Mouse (Mus musculus) cerebellum, adult 2 months (tissue): Measurements from ENCODE around the gene Pbx1. TPM values are rescaled to one million over a fixed set of nuclear protein-coding genes. Genes with fewer than 3 reads are reported as not detected.

Experiments used
- DNase-seq, 2 experiments: peaks; one replicate each; pipeline ENCODE4 v3.0.0; 2021
- H3K27ac ChIP-seq: fragments of 200-500 bp; 2 replicates; pipeline ENCODE4 v1.5.1; 2012; ENCODE audit warnings: low read length, control low read depth, inconsistent platforms; ENCODE audit not compliant: insufficient read depth
- H3K27me3 ChIP-seq: fragments of 200-500 bp; 2 replicates; pipeline ENCODE4 v1.6.1; 2012; ENCODE audit warnings: inconsistent platforms, mild to moderate bottlenecking, low read length, moderate library complexity; ENCODE audit not compliant: control insufficient read depth, insufficient read depth
- H3K4me1 ChIP-seq: fragments of 200-500 bp; 2 replicates; pipeline ENCODE4 v1.6.1; 2011; ENCODE audit warnings: low read length; ENCODE audit not compliant: control insufficient read depth, insufficient read depth
- H3K4me3 ChIP-seq: fragments of 200-500 bp; replicated peaks from 2 replicates; pipeline ENCODE3; 2011; ENCODE audit warnings: mild to moderate bottlenecking, low read depth, low read length, control low read depth; ENCODE audit not compliant: insufficient read depth
- CTCF ChIP-seq: fragments of 200-500 bp; IDR thresholded peaks from 2 replicates; pipeline ENCODE4 v1.5.1; 2011; ENCODE audit warnings: low read depth, mild to moderate bottlenecking, control low read depth, low read length, moderate library complexity, borderline replicate concordance; ENCODE audit not compliant: insufficient read depth
- POLR2A ChIP-seq: fragments of 200-500 bp; IDR thresholded peaks from 2 replicates; pipeline ENCODE4 v1.6.1; 2011; ENCODE audit warnings: low read length, control low read depth, borderline replicate concordance; ENCODE audit not compliant: insufficient read depth
- WGBS: fragments of 180-500 bp; shearing (Covaris S2); methylation state at CpG from one replicate; pipeline ENCODE4 v1.1.7; 2018; 5-methylcytosine and 5-hydroxymethylcytosine counted together
- polyA plus RNA-seq: library from polyadenylated mRNA; depleted of rRNA; stranded (reverse); fragments of >200 nt; gene quantifications from 2 replicates; pipeline ENCODE4 v1.2.3, GENCODE M21; 2012

The Pbx1 gene
- polyA plus RNA-seq, 1 experiment: 34.9 TPM

DNA sequence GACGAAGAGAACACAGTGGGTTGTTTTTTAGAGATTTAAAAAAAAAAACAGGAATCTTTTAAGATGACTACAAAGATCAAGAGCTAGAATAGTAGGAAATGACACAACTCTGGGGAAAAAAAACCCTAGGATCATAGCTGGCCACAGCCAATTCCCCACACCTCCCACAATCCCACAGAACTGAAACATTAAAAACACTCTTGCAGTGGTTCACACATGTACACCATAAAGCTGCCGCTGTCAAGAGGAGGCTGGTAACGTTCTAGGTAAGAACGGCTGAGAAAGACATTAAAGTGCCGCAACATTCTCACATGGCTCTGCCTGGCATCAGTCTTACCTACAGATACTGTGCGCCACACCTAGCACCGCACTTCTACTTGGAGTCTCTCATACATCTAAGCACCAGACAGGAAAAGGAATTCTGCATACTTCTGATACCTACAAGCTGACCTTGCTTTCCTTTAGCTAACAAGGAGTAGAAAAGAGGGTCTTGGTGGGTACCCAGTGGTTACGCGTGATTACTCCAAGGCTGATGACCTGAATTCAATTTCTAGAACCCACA, 176.6 kb downstream of the Pbx1 start:
- TF ChIP-seq POLR2A (no peak), CTCF (no peak)
- H3K4me3 ChIP-seq: no peak overlapping the region
- no peaks in the 10 kb centered on the region for H3K27me3 ChIP-seq
- H3K4me1 ChIP-seq: no peaks in the 10 kb centered on the region
- WGBS: 97% methylated on average over 9 of the region's 9 CpGs
- no peak for DNase-seq
- no peak overlapping the region for H3K27ac ChIP-seq

DNA sequence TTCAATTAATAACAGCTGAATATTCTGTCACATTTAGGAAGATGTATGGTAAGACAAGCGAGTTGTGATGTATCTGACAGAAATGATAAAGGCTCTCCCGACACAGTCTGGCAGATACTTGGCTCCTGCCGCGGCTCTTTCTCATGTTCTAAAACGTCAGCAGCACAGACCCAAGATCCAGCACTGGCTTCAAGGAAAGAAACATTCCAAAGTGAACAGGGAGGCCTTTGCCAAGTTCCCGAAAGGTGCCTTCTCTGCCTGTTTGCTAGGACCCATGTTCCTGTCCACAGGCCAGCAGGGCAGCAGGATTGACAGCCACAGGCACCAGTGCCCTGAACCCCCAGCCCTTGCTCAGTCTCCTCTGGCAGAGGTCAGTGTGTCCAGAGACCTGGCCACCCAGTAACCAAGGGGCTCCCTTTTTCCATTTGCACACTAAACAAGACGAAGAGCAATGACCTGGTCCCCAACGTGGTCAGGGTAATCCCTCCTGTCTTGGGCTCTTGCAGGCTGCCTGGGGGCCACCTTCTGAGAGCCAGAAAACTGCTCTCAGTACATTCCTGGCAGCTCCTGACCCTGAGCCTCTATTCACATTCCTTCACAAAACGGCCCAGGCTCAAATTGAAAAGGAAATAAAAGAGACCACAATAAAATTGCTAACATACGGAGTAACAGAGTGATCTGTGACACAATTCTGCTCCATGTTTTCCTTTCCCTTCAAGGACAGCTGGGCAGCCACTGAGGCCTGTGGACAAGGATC, 184.9 kb downstream of the Pbx1 start:
- DNase-seq: peak in 1 of 2 experiments; percentile 24
- peaks cover 14% of the 10 kb centered on the region for H3K4me1 ChIP-seq
- H3K27me3 ChIP-seq: no peaks in the 10 kb centered on the region
- no peak for TF ChIP-seq POLR2A
- no peak for TF ChIP-seq CTCF
- WGBS: 34% methylated on average over 10 of the region's 10 CpGs
- no peak overlapping the region for H3K27ac ChIP-seq
- H3K4me3 ChIP-seq: no peak overlapping the region

DNA sequence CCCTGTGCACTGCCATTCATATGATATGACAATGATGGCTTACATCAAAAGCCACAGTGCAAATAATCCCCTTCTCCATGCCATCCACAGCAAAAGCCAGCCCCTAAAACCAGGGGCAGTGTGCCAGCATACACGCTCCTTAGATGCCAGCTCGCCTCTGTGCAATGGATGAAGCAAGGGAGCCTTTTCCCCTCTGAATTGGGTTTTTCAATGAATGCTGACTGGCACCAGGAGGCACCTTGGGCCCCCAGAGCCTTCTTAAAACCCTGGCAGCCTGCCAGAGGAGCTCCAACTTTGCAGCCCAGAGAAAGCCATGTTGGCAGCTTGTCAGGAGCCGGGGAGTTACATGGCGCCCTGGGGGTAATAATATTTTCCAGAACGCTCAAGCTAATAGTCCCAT, 186.5 kb downstream of the Pbx1 start:
- Histone ChIP-seq H3K4me3 (no peak overlapping the region), H3K4me1 (peaks cover 14% of the 10 kb centered on the region), H3K27ac (no peak overlapping the region), H3K27me3 (no peaks in the 10 kb centered on the region)
- peak in 1 of 2 experiments; percentile 29 for DNase-seq
- WGBS: 69% methylated on average over 5 of the region's 5 CpGs
- TF ChIP-seq CTCF (no peak), POLR2A (no peak)

DNA sequence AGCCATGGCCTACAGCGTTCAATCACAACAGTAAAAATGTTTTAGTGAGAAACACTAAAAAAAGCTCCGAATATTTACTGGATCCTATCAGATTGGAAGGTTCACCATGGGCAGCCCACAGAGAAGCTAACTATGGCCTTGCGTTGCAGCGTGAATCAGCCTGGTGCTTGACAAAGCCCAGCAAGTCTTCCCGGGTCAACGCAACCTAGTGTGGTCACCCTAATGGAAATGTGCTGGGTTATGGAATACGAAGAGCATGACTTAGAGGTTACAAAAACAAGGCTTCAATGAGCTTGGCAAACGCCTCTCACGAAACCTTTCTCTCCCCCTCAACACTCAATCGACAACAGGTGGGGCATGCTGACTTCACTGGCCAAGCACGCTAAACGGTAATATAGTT, 188.3 kb downstream of the Pbx1 start:
- no peak for DNase-seq
- WGBS: 96% methylated on average over 12 of the region's 12 CpGs
- H3K4me3 ChIP-seq: no peak overlapping the region
- TF ChIP-seq POLR2A: no peak
- no peak for TF ChIP-seq CTCF
- no peaks in the 10 kb centered on the region for H3K27me3 ChIP-seq
- no peak overlapping the region for H3K27ac ChIP-seq
- H3K4me1 ChIP-seq: peaks cover 14% of the 10 kb centered on the region

DNA sequence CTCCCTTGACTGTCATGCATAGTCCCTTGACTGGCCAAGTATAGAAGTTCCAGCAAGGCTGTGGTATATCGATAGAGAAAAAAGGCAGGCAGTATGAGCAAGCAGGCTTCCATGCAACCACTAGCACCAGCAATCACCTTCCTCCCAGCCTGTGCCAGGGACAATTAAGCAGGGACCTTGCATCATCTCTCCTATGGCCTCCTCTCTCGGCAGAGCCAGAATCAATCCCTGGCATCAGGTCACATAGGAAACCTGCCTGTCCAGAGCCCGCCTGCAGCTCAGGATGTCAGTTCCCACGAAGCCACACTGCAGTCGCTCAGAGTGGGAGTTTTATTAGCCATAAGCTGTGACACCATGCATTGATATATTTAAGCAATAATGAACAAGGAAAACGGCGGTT, 189.0 kb downstream of the Pbx1 start:
- TF ChIP-seq CTCF: no peak
- no peak for TF ChIP-seq POLR2A
- WGBS: 46% methylated on average over 7 of the region's 7 CpGs
- Histone ChIP-seq H3K27ac (no peak overlapping the region), H3K4me3 (no peak overlapping the region), H3K27me3 (no peaks in the 10 kb centered on the region), H3K4me1 (peaks cover 14% of the 10 kb centered on the region)
- peak; percentile 31 to 57 for DNase-seq

DNA sequence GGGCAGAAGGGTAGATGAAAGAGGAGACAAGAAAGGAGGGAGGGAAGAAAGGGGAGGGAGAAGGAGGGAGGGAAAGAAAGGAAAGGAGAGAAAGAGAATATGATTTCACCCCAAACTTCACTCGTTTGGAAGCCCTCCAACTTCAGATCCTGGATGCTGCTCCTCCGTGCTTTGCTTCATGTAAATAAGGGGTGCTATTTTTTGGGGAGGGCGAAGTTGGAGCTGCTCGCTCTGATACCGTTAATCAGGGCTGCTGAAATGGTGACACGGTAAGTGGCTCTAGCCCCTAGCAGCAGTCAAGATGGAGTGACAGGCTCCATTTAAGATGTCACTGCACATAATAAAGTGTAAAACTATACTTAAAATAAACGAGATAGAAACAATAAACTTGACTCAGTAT, 190.8 kb downstream of the Pbx1 start:
- no peak overlapping the region for H3K27ac ChIP-seq
- peaks cover 6% of the 10 kb centered on the region for H3K4me1 ChIP-seq
- H3K4me3 ChIP-seq: no peak overlapping the region
- TF ChIP-seq POLR2A: no peak
- no peak for TF ChIP-seq CTCF
- no peaks in the 10 kb centered on the region for H3K27me3 ChIP-seq
- no peak for DNase-seq
- 55% methylated on average over 7 of the region's 7 CpGs for WGBS

DNA sequence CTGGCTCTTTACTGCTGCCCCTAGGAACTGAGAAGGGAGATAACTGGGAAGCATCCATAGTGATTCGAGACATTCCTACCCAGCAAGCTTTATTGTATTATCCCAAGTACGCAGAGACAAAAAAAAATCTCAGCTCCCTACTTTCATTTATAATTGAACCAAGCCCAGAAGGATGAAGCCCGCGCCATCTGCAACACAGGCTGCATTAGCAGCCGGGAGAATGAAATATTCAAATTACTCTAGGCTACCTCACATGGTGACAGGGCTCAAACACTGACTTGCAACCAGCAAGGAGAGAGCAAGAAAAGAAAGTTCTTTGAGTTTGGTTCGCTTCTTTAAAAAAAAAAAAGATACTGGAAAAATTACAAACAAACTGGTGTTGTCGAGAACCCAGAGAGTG, 191.2 kb downstream of the Pbx1 start:
- H3K27me3 ChIP-seq: no peaks in the 10 kb centered on the region
- H3K4me1 ChIP-seq: peaks cover 10% of the 10 kb centered on the region
- WGBS: 56% methylated on average over 7 of the region's 7 CpGs

DNA sequence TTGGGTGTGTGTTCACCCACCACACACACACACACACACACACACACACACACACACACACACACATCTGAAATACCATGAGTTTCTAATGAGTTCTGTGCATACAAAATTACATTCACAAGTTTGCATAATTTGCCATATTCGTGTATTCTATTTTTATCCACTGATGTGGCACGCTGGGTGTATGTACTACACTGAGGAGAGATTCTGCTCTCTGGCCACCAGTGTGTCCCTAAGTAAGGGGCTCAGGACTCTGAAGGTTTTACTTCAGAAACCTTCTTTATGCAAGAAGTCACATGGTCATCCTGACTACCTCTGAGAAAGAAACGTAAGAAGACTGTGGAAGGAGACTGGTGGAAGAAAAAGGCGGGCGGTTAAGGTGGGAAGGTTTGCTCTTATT, 191.7 kb downstream of the Pbx1 start:
- Histone ChIP-seq H3K4me1 (peaks cover 10% of the 10 kb centered on the region), H3K4me3 (no peak overlapping the region), H3K27ac (no peak overlapping the region), H3K27me3 (no peaks in the 10 kb centered on the region)
- 78% methylated on average over 5 of the region's 5 CpGs for WGBS
- no peak for DNase-seq
- no peak for TF ChIP-seq CTCF
- no peak for TF ChIP-seq POLR2A

More for the DNA sequence above, 191.2 kb downstream of the Pbx1 start:
- TF ChIP-seq CTCF: no peak
- no peak for TF ChIP-seq POLR2A
- Histone ChIP-seq H3K4me3 (no peak overlapping the region), H3K27ac (no peak overlapping the region)
- peak in 1 of 2 experiments; percentile 29 for DNase-seq
